In genomic region chr3:51233918-51234751, GRCm38 (mm10) we compare ENCODE assay signal across 7 mouse cellular contexts. TPM values are rescaled to one million over a fixed set of nuclear protein-coding genes. Genes with fewer than 3 reads are reported as not detected.
A peak's percentile ranks its signal among the peaks of the same experiment; 100 is the strongest.
DNase-seq lines count a peak whose midpoint lies in the region; ATAC-seq and TF ChIP-seq lines count a peak whose summit lies in the region.

No protein-coding gene starts in this region.

- intact Hi-C loops in left cerebral cortex, postnatal 4 days (cut with DNase I) = loop anchor here (5.0 kb wide), 1 partner anchor 38 kb away; no protein-coding TSS in a partner anchor

- peak; percentile 84 for ATAC-seq in granulocyte monocyte progenitor cell, adult 5-6 weeks (replicated peaks; ENCODE audit: poor library complexity, severe bottlenecking)
- ATAC-seq in intestine, postnatal 0 days = peak; percentile 58
- peak; percentile 78 for ATAC-seq in midbrain, embryonic 12.5 days (ENCODE audit: low FRiP score, low read depth)

- no peak for TF ChIP-seq POLR2A in small intestine, adult 2 months (IDR thresholded peaks at IDR 0.05; ENCODE audit: low read depth, low read length)

- H3K4me3 ChIP-seq in intestine, postnatal 0 days (ENCODE audit: low read depth, low read length) = no peak overlapping the region
- H3K4me3 ChIP-seq in midbrain, embryonic 12.5 days = no peak overlapping the region
- no peak overlapping the region for H3K4me3 ChIP-seq in small intestine, adult 2 months (ENCODE audit: low read depth, low read length)

- no peaks in the 10 kb centered on the region for H3K9me3 ChIP-seq in intestine, postnatal 0 days (ENCODE audit: control insufficient read depth)
- no peaks in the 10 kb centered on the region for H3K9me3 ChIP-seq in midbrain, embryonic 12.5 days

- H3K36me3 ChIP-seq in intestine, postnatal 0 days (ENCODE audit: control insufficient read depth, insufficient read depth) = no peaks in the 10 kb centered on the region
- H3K36me3 ChIP-seq in midbrain, embryonic 12.5 days = no peaks in the 10 kb centered on the region
- no peaks in the 10 kb centered on the region for H3K36me3 ChIP-seq in small intestine, adult 2 months (ENCODE audit: control insufficient read depth, insufficient read depth, low read length)

- peak overlapping the region; percentile 7; the same call in 1 of the 2 replicates for H3K4me2 ChIP-seq in intestine, postnatal 0 days (replicated peaks; ENCODE audit: low read depth)
- H3K4me2 ChIP-seq in midbrain, embryonic 12.5 days (replicated peaks) = no peak overlapping the region

- no peaks in the 10 kb centered on the region for H3K4me1 ChIP-seq in intestine, postnatal 0 days (replicated peaks; ENCODE audit: control insufficient read depth, insufficient read depth, low read length)
- peaks cover 4% of the 10 kb centered on the region; the same call in 1 of the 2 replicates for H3K4me1 ChIP-seq in midbrain, embryonic 12.5 days
- peaks cover 12% of the 10 kb centered on the region; the same call in 1 of the 2 replicates for H3K4me1 ChIP-seq in small intestine, adult 2 months (ENCODE audit: control insufficient read depth, insufficient read depth, insufficient read length, low read length)

- H3K27ac ChIP-seq in intestine, postnatal 0 days (ENCODE audit: low read depth, low read length) = peak overlapping the region; percentile 75
- H3K27ac ChIP-seq in midbrain, embryonic 12.5 days (replicated peaks) = no peak overlapping the region
- peak overlapping the region; percentile 96 for H3K27ac ChIP-seq in small intestine, adult 2 months (ENCODE audit: insufficient read depth, low read depth, low read length)

- TF ChIP-seq CTCF in intestine, postnatal 0 days (IDR thresholded peaks at IDR 0.05; ENCODE audit: low read depth) = peak; percentile 99
- peak; percentile 94; the same call in 1 of the 2 replicates for TF ChIP-seq CTCF in small intestine, adult 2 months (IDR thresholded peaks at IDR 0.05; ENCODE audit: extremely low read depth, insufficient read length, insufficient replicate concordance, low read depth, low read length)

- DNase-seq in adrenal gland, adult 8-10 months = peak; percentile 70
- DNase-seq in embryo, embryonic 9.5 days (ENCODE audit: extremely low spot score) = peak; percentile 81
- DNase-seq in left cerebral cortex, postnatal 4 days = peak; percentile 84

- H3K27me3 ChIP-seq in intestine, postnatal 0 days (replicated peaks; ENCODE audit: control insufficient read depth, insufficient read depth, low read length) = no peaks in the 10 kb centered on the region
- H3K27me3 ChIP-seq in midbrain, embryonic 12.5 days = no peaks in the 10 kb centered on the region
- no peaks in the 10 kb centered on the region for H3K27me3 ChIP-seq in small intestine, adult 2 months (ENCODE audit: control insufficient read depth, insufficient read depth, low read length)

- 27% methylated on average over 13 of the region's 13 CpGs for WGBS in intestine, postnatal 0 days
- 49% methylated on average over 13 of the region's 13 CpGs for WGBS in midbrain, embryonic 12.5 days
- 19% methylated on average over 13 of the region's 13 CpGs for WGBS in small intestine, adult 2 months

- no peak overlapping the region for H3K9ac ChIP-seq in intestine, postnatal 0 days (ENCODE audit: low read depth, low read length)
- H3K9ac ChIP-seq in midbrain, embryonic 12.5 days (replicated peaks) = no peak overlapping the region

RNA-seq across cellular contexts. Expression of gene Noct, which starts 9.9 kb away (rescaled TPM):
- total RNA-seq in adrenal gland, adult 8-10 months (2022) = 10 to 100 TPM; 12.8 to 16.4 (median 14.1) TPM
- total RNA-seq in granulocyte monocyte progenitor cell, adult 5-6 weeks (2014; fragmentation: Nextera tagmentation) = 13.9 and 24.0 TPM in 2 replicates
- 7.0 and 9.5 TPM in 2 replicates for total RNA-seq in granulocyte monocyte progenitor cell, adult 5-6 weeks (2017)
- polyA plus RNA-seq in intestine, postnatal 0 days (2015; fragmentation: Nextera tagmentation; extraction: Ambion mirVana) = 11.3 and 12.0 TPM in 2 replicates
- 10 to 100 TPM; 40.4 to 42.1 TPM for total RNA-seq in left cerebral cortex, postnatal 4 days (2021)
- 15.4 and 16.0 TPM in 2 replicates for polyA plus RNA-seq in midbrain, embryonic 12.5 days (2016; fragmentation: Nextera tagmentation; extraction: Ambion mirVana)
- polyA plus RNA-seq in small intestine, adult 2 months (2012; rRNA removed) = 19.2 and 56.2 TPM in 2 replicates
